In genomic region chr10:75772795-75773664, GRCm38 (mm10) we compare ENCODE assay signal across 7 mouse cellular contexts. TPM values are rescaled to one million over a fixed set of nuclear protein-coding genes. Genes with fewer than 3 reads are reported as not detected.
DNase-seq lines count a peak whose midpoint lies in the region; ATAC-seq and TF ChIP-seq lines count a peak whose summit lies in the region.

Ddt (minus strand) TSS chr10:75773414.

- peak within 1 kb of the TSS; percentile 75 for H3K4me3 ChIP-seq in intestine, embryonic 16.5 days (ENCODE audit: low read length)
- peak within 1 kb of the TSS; percentile 45 for H3K4me3 ChIP-seq in midbrain, embryonic 11.5 days (ENCODE audit: low read depth, low read length)
- H3K4me3 ChIP-seq in small intestine, adult 2 months (ENCODE audit: low read depth, low read length), result peak within 1 kb of the TSS; percentile 78

- H3K4me1 ChIP-seq in intestine, embryonic 16.5 days (ENCODE audit: control insufficient read depth, insufficient read depth, low read length), result peaks cover 7% of the 10 kb centered on the region; the same call in 1 of the 2 replicates
- H3K4me1 ChIP-seq in midbrain, embryonic 11.5 days (ENCODE audit: control insufficient read depth, insufficient read depth, low read length), result peaks cover 2% of the 10 kb centered on the region; the same call in 1 of the 2 replicates
- H3K4me1 ChIP-seq in small intestine, adult 2 months (ENCODE audit: control insufficient read depth, insufficient read depth, insufficient read length, low read length), result peaks cover 4% of the 10 kb centered on the region; the same call in 1 of the 2 replicates

- intact Hi-C loops in gastrocnemius, postnatal 36 days (cut with DNase I), result no loop called here
- intact Hi-C loops in left cerebral cortex, postnatal 36 days (cut with DNase I), result no loop called here

- under 1% methylated on average over 46 of the region's 47 CpGs for WGBS in intestine, embryonic 16.5 days
- WGBS in midbrain, embryonic 11.5 days, result 1% methylated on average over 47 of the region's 47 CpGs
- WGBS in small intestine, adult 2 months, result 1% methylated on average over 47 of the region's 47 CpGs

- H3K9me3 ChIP-seq in intestine, embryonic 16.5 days (ENCODE audit: control insufficient read depth, low read length), result no peaks in the 10 kb centered on the region
- H3K9me3 ChIP-seq in midbrain, embryonic 11.5 days (ENCODE audit: control insufficient read depth, low read length), result no peaks in the 10 kb centered on the region

- H3K4me2 ChIP-seq in intestine, embryonic 16.5 days (ENCODE audit: low read depth, low read length), result peak within 1 kb of the TSS; percentile 92
- H3K4me2 ChIP-seq in midbrain, embryonic 11.5 days, result peak within 1 kb of the TSS; percentile 71

- 0 out of 2 replicates have a peak, but pooled peaks cover 2% of the 10 kb centered on the region for H3K36me3 ChIP-seq in intestine, embryonic 16.5 days (ENCODE audit: control insufficient read depth, insufficient read depth, low read length)
- H3K36me3 ChIP-seq in midbrain, embryonic 11.5 days (ENCODE audit: control insufficient read depth, insufficient read depth, low read length), result no peaks in the 10 kb centered on the region
- H3K36me3 ChIP-seq in small intestine, adult 2 months (ENCODE audit: control insufficient read depth, insufficient read depth, low read length), result peaks cover 8% of the 10 kb centered on the region; the same call in 1 of the 2 replicates

- H3K9ac ChIP-seq in intestine, embryonic 16.5 days (ENCODE audit: low read depth, low read length), result peak within 1 kb of the TSS; percentile 77
- peak within 1 kb of the TSS; percentile 58 for H3K9ac ChIP-seq in midbrain, embryonic 11.5 days (ENCODE audit: low read length)

- peak within 1 kb of the TSS; percentile 57; the same call in 1 of the 2 replicates for H3K27ac ChIP-seq in intestine, embryonic 16.5 days (ENCODE audit: low read length)
- H3K27ac ChIP-seq in midbrain, embryonic 11.5 days (ENCODE audit: low read depth, low read length), result no peak within 1 kb of the TSS
- peak within 1 kb of the TSS; percentile 47; the same call in 1 of the 2 replicates for H3K27ac ChIP-seq in small intestine, adult 2 months (ENCODE audit: insufficient read depth, low read depth, low read length)

- TF ChIP-seq CTCF in small intestine, adult 2 months (IDR thresholded peaks at IDR 0.05; ENCODE audit: extremely low read depth, insufficient read length, insufficient replicate concordance, low read depth, low read length), result no peak

- peak; percentile 77; the same call in 1 of the 2 replicates for TF ChIP-seq POLR2A in small intestine, adult 2 months (IDR thresholded peaks at IDR 0.05; ENCODE audit: low read depth, low read length)

- DNase-seq in adrenal gland, adult 2 months, result peak; percentile 91
- DNase-seq in embryo, embryonic 11.5 days (ENCODE audit: low read depth, low spot score), result peak; percentile 81
- DNase-seq in gastrocnemius, postnatal 36 days, result peak; percentile 54 to 72
- DNase-seq in left cerebral cortex, postnatal 36 days (ENCODE audit: low spot score in 2 of 2), result peak; percentile 80 to 81
- peak; percentile 97 for DNase-seq in midbrain, embryonic 11.5 days (ENCODE audit: low spot score, missing footprints)

- peak; percentile 97 for ATAC-seq in intestine, embryonic 16.5 days
- peak; percentile 96 for ATAC-seq in midbrain, embryonic 11.5 days (ENCODE audit: low FRiP score)

- no peaks in the 10 kb centered on the region for H3K27me3 ChIP-seq in intestine, embryonic 16.5 days (replicated peaks; ENCODE audit: control insufficient read depth, insufficient read depth, low read length)
- no peaks in the 10 kb centered on the region for H3K27me3 ChIP-seq in midbrain, embryonic 11.5 days (ENCODE audit: control insufficient read depth, insufficient read depth, low read length)
- no peaks in the 10 kb centered on the region for H3K27me3 ChIP-seq in small intestine, adult 2 months (ENCODE audit: control insufficient read depth, insufficient read depth, low read length)

RNA-seq across cellular contexts. Expression of gene Ddt, which starts in this region (rescaled TPM):
- 100 to 1,000 TPM; 177 to 205 TPM for total RNA-seq in adrenal gland, adult 2 months (2021)
- polyA plus RNA-seq in adrenal gland, adult 2 months (2012; rRNA removed), result 240 and 255 TPM in 2 replicates
- total RNA-seq in gastrocnemius, postnatal 36 days (2021), result 10 to 100 TPM; 28.5 to 41.7 TPM
- 82.0 and 92.1 TPM in 2 replicates for polyA plus RNA-seq in intestine, embryonic 16.5 days (2015; fragmentation: Nextera tagmentation; extraction: Ambion mirVana)
- 10 to 100 TPM; 43.5 to 50.0 TPM for total RNA-seq in left cerebral cortex, postnatal 36 days (2021)
- polyA plus RNA-seq in midbrain, embryonic 11.5 days (2014; fragmentation: Nextera tagmentation; extraction: Ambion mirVana), result 89.8 and 94.7 TPM in 2 replicates
- 47.3 and 67.8 TPM in 2 replicates for polyA plus RNA-seq in small intestine, adult 2 months (2012; rRNA removed)
